Mouse (Mus musculus) kidney, postnatal 0 days (tissue): Measurements from ENCODE around the gene Luzp2. TPM values are rescaled to one million over a fixed set of nuclear protein-coding genes. Genes with fewer than 3 reads are reported as not detected.

ENCODE experiments used
- ATAC-seq: fragments of 200-750 bp; cut with Nextera tagmentation; replicated peaks from 2 replicates; pipeline ENCODE4 v1.8.0; 2017; ENCODE audit warnings: low read depth, moderate number of reproducible peaks, moderate TSS enrichment, moderate library complexity; ENCODE audit not compliant: low FRiP score
- DNase-seq: peaks from one replicate; pipeline ENCODE4 v3.0.0-alpha.2; 2016; ENCODE audit warnings: low spot score
- H3K27ac ChIP-seq: fragments of 300-500 bp; sonication (generic); 2 replicates; pipeline ENCODE4 v1.5.1; 2014; ENCODE audit warnings: mild to moderate bottlenecking
- H3K27me3 ChIP-seq: fragments of 300-500 bp; sonication (generic); 2 replicates; pipeline ENCODE4 v1.6.1; 2014; ENCODE audit warnings: low read length, mixed read lengths; ENCODE audit not compliant: insufficient read depth
- H3K36me3 ChIP-seq: fragments of 300-500 bp; sonication (generic); 2 replicates; pipeline ENCODE4 v1.6.1; 2014; ENCODE audit warnings: low read length, mixed read lengths; ENCODE audit not compliant: insufficient read depth
- H3K4me1 ChIP-seq: fragments of 300-500 bp; sonication (generic); replicated peaks from 2 replicates; pipeline ENCODE4 v1.6.1; 2014; ENCODE audit warnings: antibody characterized with exemption, low read length, mixed read lengths; ENCODE audit not compliant: insufficient read depth
- H3K4me2 ChIP-seq: fragments of 300-500 bp; sonication (generic); 2 replicates; pipeline ENCODE4 v1.6.1; 2014; ENCODE audit warnings: mild to moderate bottlenecking, low read length, moderate library complexity, mixed read lengths
- H3K4me3 ChIP-seq: fragments of 300-500 bp; sonication (generic); replicated peaks from 2 replicates; pipeline ENCODE4 v1.5.1; 2014; ENCODE audit warnings: low read depth, low read length
- H3K9ac ChIP-seq: fragments of 300-500 bp; sonication (generic); 2 replicates; pipeline ENCODE4 v1.6.1; 2014; ENCODE audit warnings: low read depth, low read length
- H3K9me3 ChIP-seq: fragments of 300-500 bp; sonication (generic); replicated peaks from 2 replicates; pipeline ENCODE4 v1.6.1; 2016; ENCODE audit warnings: low read length, inconsistent platforms, mixed read lengths
- CTCF ChIP-seq: IDR thresholded peaks from 2 replicates; pipeline ENCODE4 v1.5.1; 2016; ENCODE audit warnings: antibody characterized with exemption, low read depth, mild to moderate bottlenecking, moderate library complexity
- WGBS: fragments of 180-500 bp; shearing (Covaris S2); extraction: QIAGEN DNeasy Blood & Tissue Kit; methylation state at CpG from one replicate; pipeline ENCODE4 v1.1.7; 2014; 5-methylcytosine and 5-hydroxymethylcytosine counted together
- polyA plus RNA-seq: library from polyadenylated mRNA; unstranded; fragments of >200 nt; fragmentation: Nextera tagmentation; extraction: Ambion mirVana; gene quantifications from 2 replicates; pipeline ENCODE4 v1.2.1, GENCODE M21; 2015

Gene Luzp2
- polyA plus RNA-seq, 1 experiment from 2014 or later, result 1.9 TPM

GRCm38 (mm10) chr7:55189496-55189895 is 354.2 kb downstream of the Luzp2 start:
- DNase-seq (no peak), ATAC-seq (no peak)
- 87% methylated on average over 2 of the region's 2 CpGs for WGBS
- Histone ChIP-seq H3K4me3 (no peak overlapping the region), H3K9ac (no peak overlapping the region), H3K36me3 (no peaks in the 10 kb centered on the region), H3K4me1 (no peaks in the 10 kb centered on the region), H3K9me3 (no peaks in the 10 kb centered on the region), H3K27ac (no peak overlapping the region), H3K27me3 (no peaks in the 10 kb centered on the region), H3K4me2 (no peak overlapping the region)
- no peak for TF ChIP-seq CTCF

- no peak overlapping the region for H3K9ac ChIP-seq
Measured at GRCm38 (mm10) chr7:55190655-55191054, 355.4 kb downstream of the Luzp2 start.

GRCm38 (mm10) chr7:55198806-55199205 is 363.5 kb downstream of the Luzp2 start:
- no peaks in the 10 kb centered on the region for H3K9me3 ChIP-seq
- no peaks in the 10 kb centered on the region for H3K4me1 ChIP-seq
- ATAC-seq (no peak), DNase-seq (no peak)
- no peak overlapping the region for H3K9ac ChIP-seq
- TF ChIP-seq CTCF, result no peak
- H3K27ac ChIP-seq, result no peak overlapping the region
- H3K36me3 ChIP-seq, result no peaks in the 10 kb centered on the region
- H3K4me2 ChIP-seq, result no peak overlapping the region
- WGBS, result 57% methylated on average over 2 of the region's 2 CpGs
- no peak overlapping the region for H3K4me3 ChIP-seq
- H3K27me3 ChIP-seq, result no peaks in the 10 kb centered on the region

More at GRCm38 (mm10) chr7:55190655-55191054, 355.4 kb downstream of the Luzp2 start:
- TF ChIP-seq CTCF, result no peak
- no peaks in the 10 kb centered on the region for H3K9me3 ChIP-seq
- 82% methylated on average over 3 of the region's 3 CpGs for WGBS
- H3K27me3 ChIP-seq, result no peaks in the 10 kb centered on the region
- no peak overlapping the region for H3K4me2 ChIP-seq
- no peak for DNase-seq
- no peak overlapping the region for H3K27ac ChIP-seq
- no peak for ATAC-seq
- H3K4me3 ChIP-seq, result no peak overlapping the region
- no peaks in the 10 kb centered on the region for H3K36me3 ChIP-seq
- H3K4me1 ChIP-seq, result no peaks in the 10 kb centered on the region

- ATAC-seq, result no peak
- no peak for TF ChIP-seq CTCF
Measured at GRCm38 (mm10) chr7:55222997-55223396, 387.7 kb downstream of the Luzp2 start.

GRCm38 (mm10) chr7:55229407-55229806 is 394.1 kb downstream of the Luzp2 start:
- no peaks in the 10 kb centered on the region for H3K27me3 ChIP-seq
- TF ChIP-seq CTCF, result no peak
- ATAC-seq (no peak), DNase-seq (no peak)
- no peak overlapping the region for H3K4me2 ChIP-seq
- H3K4me1 ChIP-seq, result no peaks in the 10 kb centered on the region
- no peak overlapping the region for H3K4me3 ChIP-seq
- no peak overlapping the region for H3K9ac ChIP-seq
- H3K27ac ChIP-seq, result no peak overlapping the region
- no peaks in the 10 kb centered on the region for H3K9me3 ChIP-seq
- no peaks in the 10 kb centered on the region for H3K36me3 ChIP-seq

More at GRCm38 (mm10) chr7:55222997-55223396, 387.7 kb downstream of the Luzp2 start:
- H3K9ac ChIP-seq, result no peak overlapping the region
- H3K36me3 ChIP-seq, result no peaks in the 10 kb centered on the region
- H3K27me3 ChIP-seq, result no peaks in the 10 kb centered on the region
- WGBS, result 76% methylated on average over 2 of the region's 2 CpGs
- no peaks in the 10 kb centered on the region for H3K9me3 ChIP-seq
- H3K4me1 ChIP-seq, result no peaks in the 10 kb centered on the region
- H3K27ac ChIP-seq, result no peak overlapping the region
- no peak for DNase-seq
- H3K4me3 ChIP-seq, result no peak overlapping the region
- H3K4me2 ChIP-seq, result no peak overlapping the region
